Mouse (Mus musculus): ENCODE data around the gene Stoml1.
A peak's percentile ranks its signal among the peaks of the same experiment; 100 is the strongest.

GRCm38 (mm10) chr9:58247064-58247759, 5.8 kb upstream of the Stoml1 start:
- TF ChIP-seq CTCF (IDR thresholded peaks at IDR 0.05; ENCODE audit: low read depth, low read length) (peak; percentile 72), POLR2A (IDR thresholded peaks at IDR 0.05; ENCODE audit: extremely low read depth, insufficient read depth, low read length) (no peak)
